Mouse (Mus musculus): Measurements from ENCODE around the gene Frmpd1. TPM values are rescaled to one million over a fixed set of nuclear protein-coding genes. Genes with fewer than 3 reads are reported as not detected.
A peak's percentile ranks its signal among the peaks of the same experiment; 100 is the strongest.

The Frmpd1 gene
- total RNA-seq (2014; fragmentation: Nextera tagmentation) (0.72 TPM in 1 of 2 replicates, not detected in the other), total RNA-seq (2017) (0.30 TPM in 1 of 2 replicates, not detected in the other)

GRCm38 (mm10) chr4:45184521-45185330, at the start of gene Frmpd1:
Frmpd1 (plus strand) TSS chr4:45184875.
- peak; percentile 64 for ATAC-seq (replicated peaks; ENCODE audit: low FRiP score, low TSS enrichment, poor library complexity, severe bottlenecking)

GRCm38 (mm10) chr4:45137636-45138035, 47.0 kb upstream of the Frmpd1 start:
- no peak for ATAC-seq (replicated peaks; ENCODE audit: low FRiP score, low TSS enrichment, poor library complexity, severe bottlenecking)

- ATAC-seq (replicated peaks; ENCODE audit: low FRiP score, low TSS enrichment, poor library complexity, severe bottlenecking): no peak
Observed at GRCm38 (mm10) chr4:45141835-45142234, 42.8 kb upstream of the Frmpd1 start.

GRCm38 (mm10) chr4:45142411-45142810, 42.3 kb upstream of the Frmpd1 start:
- ATAC-seq (replicated peaks; ENCODE audit: low FRiP score, low TSS enrichment, poor library complexity, severe bottlenecking): peak; percentile 71

GRCm38 (mm10) chr4:45143005-45143404, 41.7 kb upstream of the Frmpd1 start:
- ATAC-seq (replicated peaks; ENCODE audit: low FRiP score, low TSS enrichment, poor library complexity, severe bottlenecking): no peak

GRCm38 (mm10) chr4:45156433-45156832, 28.2 kb upstream of the Frmpd1 start:
- ATAC-seq (replicated peaks; ENCODE audit: low FRiP score, low TSS enrichment, poor library complexity, severe bottlenecking): no peak

GRCm38 (mm10) chr4:45158608-45159007, 26.1 kb upstream of the Frmpd1 start:
- peak; percentile 39 for ATAC-seq (replicated peaks; ENCODE audit: low FRiP score, low TSS enrichment, poor library complexity, severe bottlenecking)

- ATAC-seq (replicated peaks; ENCODE audit: low FRiP score, low TSS enrichment, poor library complexity, severe bottlenecking): peak; percentile 75
Observed at GRCm38 (mm10) chr4:45160773-45161172, 23.9 kb upstream of the Frmpd1 start.

GRCm38 (mm10) chr4:45163711-45164110, 21.0 kb upstream of the Frmpd1 start:
- ATAC-seq (replicated peaks; ENCODE audit: low FRiP score, low TSS enrichment, poor library complexity, severe bottlenecking): peak; percentile 76

GRCm38 (mm10) chr4:45165477-45165876, 19.2 kb upstream of the Frmpd1 start:
- ATAC-seq (replicated peaks; ENCODE audit: low FRiP score, low TSS enrichment, poor library complexity, severe bottlenecking): no peak

- no peak for ATAC-seq (replicated peaks; ENCODE audit: low FRiP score, low TSS enrichment, poor library complexity, severe bottlenecking)
Observed at GRCm38 (mm10) chr4:45165955-45166354, 18.7 kb upstream of the Frmpd1 start.

- ATAC-seq (replicated peaks; ENCODE audit: low FRiP score, low TSS enrichment, poor library complexity, severe bottlenecking): no peak
Observed at GRCm38 (mm10) chr4:45171340-45171739, 13.3 kb upstream of the Frmpd1 start.

- ATAC-seq (replicated peaks; ENCODE audit: low FRiP score, low TSS enrichment, poor library complexity, severe bottlenecking): no peak
Observed at GRCm38 (mm10) chr4:45183818-45184520, 706 bp upstream of the Frmpd1 start.

GRCm38 (mm10) chr4:45185331-45185669, 625 bp downstream of the Frmpd1 start:
- ATAC-seq (replicated peaks; ENCODE audit: low FRiP score, low TSS enrichment, poor library complexity, severe bottlenecking): no peak

GRCm38 (mm10) chr4:45198296-45198695, 13.6 kb downstream of the Frmpd1 start:
- no peak for ATAC-seq (replicated peaks; ENCODE audit: low FRiP score, low TSS enrichment, poor library complexity, severe bottlenecking)

GRCm38 (mm10) chr4:45203283-45203682, 18.6 kb downstream of the Frmpd1 start:
- no peak for ATAC-seq (replicated peaks; ENCODE audit: low FRiP score, low TSS enrichment, poor library complexity, severe bottlenecking)

- ATAC-seq (replicated peaks; ENCODE audit: low FRiP score, low TSS enrichment, poor library complexity, severe bottlenecking): no peak
Observed at GRCm38 (mm10) chr4:45207444-45207843, 22.8 kb downstream of the Frmpd1 start.

- ATAC-seq (replicated peaks; ENCODE audit: low FRiP score, low TSS enrichment, poor library complexity, severe bottlenecking): no peak
Observed at GRCm38 (mm10) chr4:45208832-45209363, 24.2 kb downstream of the Frmpd1 start.

GRCm38 (mm10) chr4:45212342-45213063, 27.8 kb downstream of the Frmpd1 start:
- ATAC-seq (replicated peaks; ENCODE audit: low FRiP score, low TSS enrichment, poor library complexity, severe bottlenecking): no peak

- no peak for ATAC-seq (replicated peaks; ENCODE audit: low FRiP score, low TSS enrichment, poor library complexity, severe bottlenecking)
Observed at GRCm38 (mm10) chr4:45219946-45220345, 35.3 kb downstream of the Frmpd1 start.
